Mouse (Mus musculus): ENCODE results near the gene Pigh.

Gene Pigh

GRCm38 (mm10) chr12:79089182-79089812 is at the start of gene Pigh:
Gene Pigh (minus strand): TSS chr12:79089651.
- in situ Hi-C loops (cut with MboI, MseI) = no loop called here

DNA sequence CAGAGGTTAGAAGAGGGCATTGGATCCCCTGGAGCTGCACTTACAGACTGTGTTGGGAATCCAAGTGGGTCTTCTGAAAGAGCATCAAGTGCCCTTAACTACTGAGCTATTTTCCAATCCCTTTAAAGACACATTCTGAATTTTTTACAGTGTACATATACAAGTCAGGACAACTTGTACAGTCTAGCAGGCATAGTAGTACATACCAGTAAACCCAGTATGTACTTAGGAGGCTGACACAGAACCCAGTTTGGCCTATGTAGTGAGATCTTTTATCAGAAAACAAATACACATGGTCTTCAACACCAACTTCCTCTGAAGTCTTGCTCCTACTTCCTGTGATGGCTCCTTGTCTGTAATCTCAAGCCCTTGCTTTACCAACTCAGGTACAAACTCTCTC is 49.5 kb upstream of the Pigh start:
- in situ Hi-C loops (cut with MboI, MseI) = no loop called here

GRCm38 (mm10) chr12:79136949-79137348 is 47.5 kb upstream of the Pigh start:
- in situ Hi-C loops (cut with MboI, MseI) = no loop called here

- in situ Hi-C loops (cut with MboI, MseI) = no loop called here
Observed at GRCm38 (mm10) chr12:79135105-79135504, 45.7 kb upstream of the Pigh start.

DNA sequence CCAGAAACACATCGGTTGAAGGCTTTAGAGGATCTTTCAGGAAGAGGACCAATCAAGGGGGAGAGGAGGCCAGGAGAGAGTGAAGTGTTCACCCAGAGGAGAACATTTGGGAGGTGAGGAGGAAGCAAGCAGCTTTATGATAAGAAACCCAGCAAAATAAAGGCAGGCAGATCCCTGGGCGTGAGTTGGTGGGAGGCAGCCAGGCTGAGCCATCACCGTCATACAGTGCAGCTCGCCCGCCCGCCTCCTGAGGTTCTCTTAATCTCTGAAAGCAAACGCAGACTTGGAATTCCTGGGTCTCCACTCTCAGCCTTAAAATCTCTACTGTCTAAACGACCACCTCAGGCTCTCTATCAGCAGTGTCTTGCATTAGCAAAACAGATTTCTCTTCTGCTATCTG is 45.2 kb upstream of the Pigh start:
- in situ Hi-C loops (cut with MboI, MseI) = no loop called here

DNA sequence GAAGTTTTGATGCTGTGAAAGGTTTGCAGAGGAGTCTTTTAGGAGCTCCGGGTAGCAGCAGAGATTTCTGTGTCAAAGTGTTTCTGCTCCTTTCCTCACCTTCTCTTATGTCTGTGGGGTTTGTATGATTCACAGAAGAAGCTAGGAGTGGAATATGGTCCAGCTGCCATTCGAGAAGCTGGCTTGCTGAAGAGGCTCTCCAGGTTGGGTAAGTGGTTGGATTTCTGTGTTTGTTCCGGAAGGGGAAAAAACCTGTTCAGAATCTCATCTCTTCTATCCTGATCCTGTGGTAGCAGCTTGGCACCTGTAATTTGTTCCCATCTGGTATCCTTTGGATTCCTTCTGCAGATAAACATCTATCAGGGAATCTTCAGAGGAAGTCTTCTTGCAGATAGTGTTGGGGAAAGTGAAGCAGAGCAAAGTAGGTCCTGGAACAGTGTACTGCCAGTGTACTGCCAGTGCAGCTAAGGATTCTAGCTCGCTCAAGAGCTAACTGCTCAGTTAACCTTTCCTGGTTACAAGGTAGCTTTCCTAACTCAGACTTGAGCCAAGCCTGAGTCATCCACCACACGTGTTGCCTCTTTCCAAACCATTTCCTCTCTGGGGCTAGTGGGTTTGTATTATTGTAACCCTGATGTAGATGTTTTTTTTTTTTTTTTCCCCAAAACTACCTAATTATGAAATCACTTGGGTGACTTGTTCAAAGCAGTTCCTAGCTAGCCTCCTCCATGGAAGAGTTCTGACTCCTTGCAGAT is 42.4 kb upstream of the Pigh start:
- in situ Hi-C loops (cut with MboI, MseI) = no loop called here

DNA sequence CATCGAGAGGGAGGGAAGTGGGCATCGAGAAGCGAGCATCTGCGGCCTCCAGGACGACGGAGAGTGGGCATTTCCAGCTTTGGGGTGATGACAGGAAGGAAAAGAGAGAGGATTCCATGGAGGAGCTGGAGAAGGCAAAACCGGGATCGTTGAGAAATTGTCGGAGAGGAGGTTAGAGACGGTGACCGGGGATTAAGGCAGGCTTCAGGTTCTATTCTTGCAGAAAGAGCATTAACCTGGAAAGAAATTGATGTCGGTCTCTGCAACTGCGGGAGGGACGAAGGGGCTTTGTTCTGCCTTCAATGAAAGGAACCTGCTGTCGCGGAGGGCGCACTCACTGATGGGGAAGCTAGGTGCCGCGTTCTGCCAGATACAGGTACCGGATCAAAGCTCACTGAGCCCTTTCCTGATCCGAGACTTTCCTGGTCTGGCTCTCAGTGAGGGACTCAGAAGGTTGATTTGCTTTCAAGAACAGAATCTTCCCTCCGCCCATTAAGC is 41.8 kb upstream of the Pigh start:
- in situ Hi-C loops (cut with MboI, MseI) = no loop called here

DNA sequence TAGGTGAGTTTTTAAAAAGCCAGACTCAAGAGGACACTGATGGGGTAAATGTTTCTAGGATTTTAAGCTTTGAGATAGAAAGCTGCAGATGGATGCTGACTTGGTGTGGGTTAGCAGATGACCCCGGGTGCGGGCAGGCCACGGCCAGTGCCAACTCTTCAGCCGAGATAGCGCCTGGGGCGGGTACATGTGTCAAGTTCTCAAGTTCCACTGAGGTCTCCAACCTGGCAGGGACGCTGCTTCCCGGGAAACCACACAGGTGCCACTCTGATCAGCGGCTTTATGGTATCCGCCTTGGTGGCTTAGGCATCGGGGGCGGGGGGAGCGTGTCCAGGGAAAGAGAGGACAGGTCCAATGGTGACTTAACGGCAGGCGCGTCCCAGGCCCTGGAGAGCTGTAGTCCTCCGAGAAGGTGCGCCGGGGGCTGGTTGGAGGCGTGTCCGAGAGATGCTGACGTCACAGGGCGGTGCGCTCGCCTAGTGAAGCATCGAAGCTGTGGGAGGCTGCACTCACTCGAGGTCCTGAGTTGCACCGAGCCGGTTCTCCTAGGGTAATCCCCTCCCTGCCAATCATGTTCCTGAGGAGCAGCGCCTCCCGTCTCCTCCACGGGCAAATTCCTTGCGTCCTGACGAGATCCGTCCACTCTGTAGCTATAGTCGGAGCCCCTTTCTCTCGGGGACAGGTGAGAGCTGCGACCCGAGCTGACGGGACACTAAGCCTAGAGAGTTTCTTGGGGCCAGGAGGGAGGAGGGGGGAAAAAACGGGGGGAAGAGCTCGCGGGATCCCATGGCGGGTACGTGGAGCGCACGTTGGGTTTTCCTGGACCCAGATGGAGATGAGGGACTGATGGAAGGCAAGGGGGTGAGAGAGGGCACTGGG is 41.1 kb upstream of the Pigh start, which contains the start of gene Arg2:
Gene Arg2 (plus strand): TSS at position 479 of the 879 bp plus-strand sequence.
- in situ Hi-C loops (cut with MboI, MseI) = no loop called here

- in situ Hi-C loops (cut with MboI, MseI) = loop anchor here (25.0 kb wide), 1 partner anchor 1311 kb away; no protein-coding TSS in a partner anchor
Observed at GRCm38 (mm10) chr12:79122820-79123219, 33.4 kb upstream of the Pigh start.

GRCm38 (mm10) chr12:79118991-79119390 is 29.5 kb upstream of the Pigh start:
- in situ Hi-C loops (cut with MboI, MseI) = loop anchor here (25.0 kb wide), 1 partner anchor 1307 kb away; no protein-coding TSS in a partner anchor

- in situ Hi-C loops (cut with MboI, MseI) = loop anchor here (10.0 to 25.0 kb wide), 2 partner anchors 1293 to 1621 kb away; no protein-coding TSS in a partner anchor
Observed at GRCm38 (mm10) chr12:79105312-79105711, 15.9 kb upstream of the Pigh start.

DNA sequence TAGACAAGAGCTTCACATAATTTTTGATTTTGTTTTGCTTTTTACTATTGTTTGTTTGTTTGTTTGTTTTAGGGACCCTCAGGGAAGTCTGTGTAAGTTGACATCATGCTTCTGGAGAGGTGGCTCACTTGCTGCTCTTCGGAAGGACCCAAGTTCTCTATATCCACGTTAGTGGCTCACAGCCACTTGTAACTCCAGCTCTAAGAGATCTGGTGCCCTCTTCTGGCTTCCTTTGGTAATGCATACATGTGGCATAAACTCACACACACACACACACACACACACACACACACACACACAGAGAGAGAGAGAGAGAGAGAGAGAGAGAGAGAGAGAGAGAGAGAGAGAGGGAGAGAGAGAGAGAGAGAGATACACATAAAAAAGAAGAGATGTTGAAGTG is 15.1 kb upstream of the Pigh start:
- in situ Hi-C loops (cut with MboI, MseI) = loop anchor here (5.0 to 25.0 kb wide), 3 partner anchors 192 to 1620 kb away; no protein-coding TSS in a partner anchor

GRCm38 (mm10) chr12:79103773-79104172 is 14.3 kb upstream of the Pigh start:
- in situ Hi-C loops (cut with MboI, MseI) = loop anchor here (5.0 to 25.0 kb wide), 3 partner anchors 191 to 1619 kb away; no protein-coding TSS in a partner anchor

- in situ Hi-C loops (cut with MboI, MseI) = no loop called here
Observed at GRCm38 (mm10) chr12:79097106-79097752, 7.8 kb upstream of the Pigh start.

DNA sequence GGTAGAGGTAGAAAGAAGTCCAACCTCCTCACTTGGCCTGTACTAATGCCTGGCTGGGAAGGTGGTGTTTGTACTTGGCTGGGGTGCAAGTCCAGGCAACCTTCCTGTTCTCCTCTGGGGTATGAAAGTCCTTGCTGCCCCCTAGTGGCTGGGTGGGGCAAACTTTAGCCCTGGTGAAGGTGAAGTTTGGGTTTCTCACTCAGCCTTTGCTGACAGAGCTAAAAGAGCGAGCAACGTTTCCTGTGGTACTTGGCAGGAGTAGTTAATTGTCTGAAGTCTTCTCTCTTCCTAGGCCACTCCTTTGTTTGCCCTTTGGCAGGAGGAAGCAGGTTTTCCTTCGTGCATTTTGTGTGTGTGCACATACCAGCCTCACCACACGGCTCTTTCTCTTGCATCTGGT is 3.1 kb upstream of the Pigh start:
- in situ Hi-C loops (cut with MboI, MseI) = no loop called here

DNA sequence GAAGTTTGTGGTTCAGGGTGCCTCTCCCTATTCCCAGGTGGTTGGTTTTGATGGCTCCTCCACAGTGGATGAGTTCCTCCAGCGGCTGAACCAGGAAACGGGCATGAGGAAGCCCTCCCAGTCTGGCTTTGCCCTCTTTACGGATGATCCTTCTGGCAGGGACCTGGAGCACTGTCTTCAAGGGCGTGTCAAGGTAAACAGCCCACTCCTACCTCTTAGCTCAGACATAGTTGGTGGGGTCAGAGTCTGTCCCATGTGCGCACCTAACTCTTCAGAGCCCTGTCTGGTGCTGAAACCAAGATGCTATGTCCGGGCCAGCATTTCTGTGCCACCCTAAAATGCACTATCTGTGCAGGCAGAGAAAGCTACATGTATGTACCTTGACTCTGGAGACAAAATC is 16.1 kb downstream of the Pigh start:
- in situ Hi-C loops (cut with MboI, MseI) = no loop called here

- in situ Hi-C loops (cut with MboI, MseI) = no loop called here
Observed at GRCm38 (mm10) chr12:79072576-79072975, 16.9 kb downstream of the Pigh start.

DNA sequence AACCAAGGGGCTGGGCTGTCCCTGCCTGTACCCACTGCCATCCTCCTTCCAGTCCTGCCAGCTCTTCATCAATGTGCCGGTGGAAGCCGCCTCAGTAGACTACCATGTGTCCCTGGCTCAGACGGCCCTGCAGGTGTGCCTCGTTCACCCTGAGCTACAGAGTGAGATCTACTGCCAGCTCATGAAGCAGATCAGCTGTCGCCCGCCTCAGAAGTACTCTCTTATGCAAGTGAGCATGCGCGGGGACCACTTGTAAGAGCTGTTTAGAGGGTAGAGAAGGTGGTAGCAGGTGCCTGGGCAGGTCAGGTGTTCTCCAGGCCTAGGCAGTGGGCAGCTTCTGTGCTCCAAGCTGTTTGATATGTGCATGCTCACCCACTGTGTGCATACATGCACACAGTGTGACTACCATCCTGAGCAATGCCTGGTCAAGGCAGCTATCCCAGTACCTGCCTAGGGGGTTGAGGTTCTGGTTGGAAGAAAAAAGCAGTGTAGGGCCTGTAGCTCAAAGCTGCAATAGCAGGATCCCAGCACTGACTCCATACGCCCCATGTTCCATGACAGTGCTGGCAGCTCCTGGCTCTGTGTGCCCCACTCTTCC is 18.6 kb downstream of the Pigh start:
- in situ Hi-C loops (cut with MboI, MseI) = no loop called here

DNA sequence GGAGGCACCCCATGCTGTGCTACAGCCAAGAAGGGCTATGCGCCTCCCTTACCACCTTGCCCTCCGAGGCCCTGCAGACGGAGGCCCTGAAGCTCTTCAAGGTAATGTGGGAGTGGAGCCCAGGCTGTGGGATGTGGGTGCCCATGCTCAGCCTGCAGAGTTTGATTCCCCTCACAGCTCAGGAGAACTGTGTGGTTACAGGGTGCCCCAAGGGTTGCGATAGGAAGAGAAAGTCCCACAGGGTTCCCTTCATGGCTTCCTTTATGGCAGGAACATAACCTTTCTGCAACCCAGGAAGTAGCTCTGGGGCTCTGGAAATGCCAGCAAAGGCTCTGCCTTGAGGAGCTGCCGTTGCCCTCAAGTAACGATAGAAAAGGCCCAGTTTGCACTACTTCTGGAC is 19.5 kb downstream of the Pigh start:
- in situ Hi-C loops (cut with MboI, MseI) = no loop called here

DNA sequence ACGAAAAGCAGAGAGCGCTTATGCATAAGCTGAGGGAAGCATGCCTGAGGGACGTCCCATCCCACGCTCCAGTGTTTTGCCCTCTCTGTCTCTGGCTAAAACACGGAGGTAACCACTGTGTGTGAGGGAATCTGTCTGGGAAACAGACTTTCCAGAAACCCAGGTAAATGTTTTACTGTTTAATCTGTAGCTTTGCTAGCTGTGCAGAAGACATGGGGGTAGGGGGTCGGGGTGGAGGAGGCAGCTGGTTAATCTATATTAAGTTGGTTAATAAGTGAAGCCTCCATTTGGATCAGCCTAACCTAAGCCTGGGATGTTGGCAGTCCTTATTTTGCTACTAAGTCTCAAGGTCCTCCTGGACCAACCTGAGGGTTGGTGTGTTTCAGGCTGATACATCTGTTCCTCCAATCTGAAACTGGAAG is 20.3 kb downstream of the Pigh start:
- in situ Hi-C loops (cut with MboI, MseI) = no loop called here

DNA sequence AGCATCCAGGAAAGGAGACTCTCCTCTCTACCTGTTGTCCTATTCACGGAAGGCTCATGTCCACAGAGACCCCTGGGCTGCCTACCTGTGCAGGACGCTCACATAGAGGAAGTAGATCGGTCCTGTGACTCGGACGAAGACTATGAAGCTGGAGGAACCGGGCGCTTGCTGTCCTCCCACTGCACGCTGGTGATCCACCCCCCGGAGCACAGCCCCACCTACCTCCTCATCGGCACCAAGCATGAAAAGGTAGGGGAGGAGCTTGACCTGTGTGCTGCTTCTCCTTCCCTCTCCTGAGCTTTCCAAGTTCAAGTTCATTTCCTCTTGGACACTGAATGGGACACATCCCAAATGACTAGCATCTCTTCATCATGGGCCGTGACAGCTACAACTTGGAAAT is 21.1 kb downstream of the Pigh start:
- in situ Hi-C loops (cut with MboI, MseI) = no loop called here

Data from T-helper 1 cell (primary cell).